Mouse (Mus musculus): ENCODE results near the gene Ttc41. TPM values are rescaled to one million over a fixed set of nuclear protein-coding genes. Genes with fewer than 3 reads are reported as not detected.

Ttc41 gene
- total RNA-seq, 1 experiment from 2014 or later: 2.4 TPM

DNA sequence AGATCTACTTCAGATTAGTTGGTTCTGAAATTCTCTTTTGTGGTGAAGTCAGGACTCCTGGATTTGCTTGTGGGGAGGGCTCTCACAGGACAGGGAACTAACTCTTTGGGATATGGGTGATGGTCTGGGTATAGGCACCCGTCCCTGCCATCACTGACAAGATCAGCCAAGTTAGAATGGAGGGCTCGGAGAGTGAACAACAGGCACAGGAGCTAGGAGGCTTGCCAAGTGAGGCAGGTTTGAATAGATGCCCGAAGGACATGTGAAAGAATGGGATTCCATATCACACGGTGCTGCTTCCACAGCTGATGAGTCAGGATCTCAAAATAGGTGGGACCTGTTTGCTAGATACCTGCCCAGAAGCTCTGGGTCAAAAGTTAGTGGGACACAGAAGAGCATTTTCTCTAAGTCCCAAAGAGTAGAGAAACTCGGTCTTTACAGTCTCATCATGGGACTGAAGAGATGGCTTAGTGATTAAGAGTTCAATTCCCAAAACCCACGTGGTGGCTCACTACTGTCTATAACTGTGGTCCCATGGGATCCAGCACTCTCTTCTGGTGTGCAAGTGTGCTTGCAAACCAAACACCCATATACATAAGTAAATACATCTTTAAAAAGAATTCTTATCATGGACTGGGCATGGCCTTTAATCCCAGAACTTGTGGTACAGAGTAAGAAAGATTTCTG, 50.3 kb downstream of the Ttc41 start:
- DNase-seq: no peak

DNA sequence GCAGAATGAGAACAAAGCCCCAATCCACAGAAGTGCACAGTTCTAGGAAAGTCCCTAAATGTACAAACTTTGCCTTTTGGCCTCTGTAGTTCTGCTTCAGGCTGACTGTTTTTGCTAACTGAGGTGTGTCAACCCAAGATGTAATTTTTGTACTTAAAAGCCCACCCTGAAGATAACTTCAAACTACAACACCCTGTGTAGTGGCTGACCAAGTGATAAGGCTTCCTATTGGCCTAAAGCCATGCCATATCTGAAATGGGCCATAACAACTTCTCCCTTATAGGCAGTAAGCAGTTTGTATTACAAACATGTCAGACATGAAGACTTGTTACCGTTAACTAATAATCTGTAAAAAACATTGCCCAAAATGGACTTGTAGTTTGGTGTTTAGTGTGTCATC, 52.1 kb downstream of the Ttc41 start:
- DNase-seq: no peak

DNA sequence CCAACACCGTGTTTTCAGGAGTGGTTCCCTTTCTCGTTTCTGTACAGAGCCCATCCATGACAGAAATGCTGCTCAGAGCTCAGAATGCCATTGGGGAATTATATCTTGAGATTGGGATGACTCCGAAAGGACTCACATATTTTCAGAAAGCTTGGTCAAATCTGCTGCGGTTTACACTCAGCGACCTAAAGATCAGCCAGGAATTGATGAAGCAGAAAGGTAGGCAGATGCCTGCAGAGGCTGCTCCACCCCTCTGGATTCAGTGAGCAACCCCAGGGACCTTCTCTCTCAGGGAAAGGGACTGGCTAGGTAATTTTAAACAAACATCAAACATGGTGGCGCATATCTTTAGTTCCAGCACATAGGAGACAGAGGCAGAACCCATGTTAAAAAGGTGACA, 52.6 kb downstream of the Ttc41 start:
- DNase-seq: no peak

GRCm38 (mm10) chr10:86761236-86761635, 55.6 kb downstream of the Ttc41 start:
- DNase-seq: no peak

GRCm38 (mm10) chr10:86761722-86762383, 56.2 kb downstream of the Ttc41 start:
- DNase-seq: no peak

- no peak for DNase-seq
Observed at GRCm38 (mm10) chr10:86762384-86762730, 56.7 kb downstream of the Ttc41 start.

DNA sequence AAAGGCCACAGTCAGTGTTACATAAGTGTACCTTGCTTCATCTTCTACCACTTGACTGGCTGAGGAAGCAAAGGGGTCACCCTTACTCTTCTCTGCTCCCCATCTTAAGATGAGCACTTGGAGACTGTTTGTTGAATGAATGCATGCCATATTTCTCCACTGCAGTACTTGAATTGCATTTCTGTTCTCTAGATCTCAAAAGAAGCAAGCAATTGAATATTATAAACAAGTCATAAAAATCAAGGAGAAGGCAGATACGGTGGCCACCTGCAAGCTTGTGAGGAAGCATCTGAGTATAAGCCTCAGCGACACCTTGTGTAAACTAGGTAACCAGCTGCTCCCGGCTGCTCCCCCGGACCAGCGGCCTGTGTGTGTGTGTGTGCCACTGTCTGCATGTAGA, 58.1 kb downstream of the Ttc41 start, which contains the start of gene Gm49358:
Gene Gm49358, plus strand, starts transcription at position 301 of the 400 bp plus-strand sequence.
- no peak for DNase-seq

DNA sequence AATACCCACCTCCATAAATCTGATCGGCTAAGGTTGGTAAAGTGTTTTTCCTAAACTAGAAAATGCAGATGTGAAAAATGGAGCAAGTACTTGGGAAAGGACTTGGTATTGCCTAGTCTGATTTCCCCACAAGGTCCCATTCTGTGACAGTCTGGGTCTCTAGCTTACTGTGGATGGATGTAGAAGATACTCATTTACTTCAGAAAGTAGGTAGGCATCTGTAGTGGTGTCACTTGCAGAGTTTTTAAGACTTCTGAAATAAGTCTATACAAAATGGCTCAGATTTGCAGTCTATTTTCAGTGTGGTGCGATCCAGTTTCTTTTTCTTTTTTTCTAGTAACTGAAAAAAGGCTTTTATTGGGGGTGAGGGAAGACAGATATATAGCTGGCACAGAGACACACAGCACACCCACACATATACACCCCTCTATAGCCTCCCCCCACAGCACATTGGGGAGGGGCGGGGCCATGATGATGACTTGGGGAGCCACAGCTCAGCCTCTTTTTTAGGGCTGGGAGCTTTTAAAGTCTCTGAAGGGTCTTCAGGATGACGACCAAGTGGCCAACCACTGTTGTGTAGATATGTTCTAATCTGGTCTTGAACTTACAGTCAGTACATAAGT, 59.8 kb downstream of the Ttc41 start:
- no peak for DNase-seq

DNA sequence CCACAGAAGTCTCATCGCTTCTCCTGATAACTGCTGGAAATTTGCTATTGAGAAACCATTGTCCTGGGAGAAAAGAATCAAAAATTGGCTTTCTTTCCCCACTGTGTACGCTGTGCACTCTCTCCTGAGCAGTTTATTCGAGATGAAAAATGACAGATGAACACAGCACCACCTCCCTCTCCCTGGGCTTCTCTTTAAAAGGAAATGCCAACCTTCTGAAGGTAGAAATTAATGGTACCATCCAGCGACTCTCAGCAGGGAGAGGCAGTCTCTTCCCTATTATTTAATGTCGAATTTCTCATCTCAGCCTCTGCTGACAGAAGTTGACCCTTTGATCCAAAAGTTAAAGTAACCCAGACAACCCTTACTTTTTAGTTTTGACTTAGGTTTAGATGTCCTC, 63.6 kb downstream of the Ttc41 start:
- no peak for DNase-seq

GRCm38 (mm10) chr10:86769797-86770196, 64.2 kb downstream of the Ttc41 start:
- DNase-seq: no peak

DNA sequence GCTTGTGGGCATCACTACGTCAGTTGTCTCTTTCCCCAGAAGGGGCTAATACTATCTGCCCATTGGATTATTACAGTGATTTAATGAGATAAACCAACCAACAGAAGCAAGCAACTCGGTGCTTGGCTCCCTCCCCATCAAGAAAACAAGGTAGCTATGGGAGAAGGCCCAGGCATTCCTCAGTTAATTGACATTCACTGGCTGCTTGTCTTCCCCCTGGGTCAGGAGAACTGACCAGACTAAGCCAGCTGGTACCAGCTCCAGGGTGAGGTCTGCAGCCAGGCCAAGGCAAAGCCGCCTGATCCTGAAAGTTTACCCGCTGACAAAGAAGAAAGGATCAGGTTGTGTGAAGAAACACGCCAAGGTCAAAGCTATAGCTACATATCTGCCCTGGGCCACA, 66.1 kb downstream of the Ttc41 start:
- peak; percentile 22 for DNase-seq

DNA sequence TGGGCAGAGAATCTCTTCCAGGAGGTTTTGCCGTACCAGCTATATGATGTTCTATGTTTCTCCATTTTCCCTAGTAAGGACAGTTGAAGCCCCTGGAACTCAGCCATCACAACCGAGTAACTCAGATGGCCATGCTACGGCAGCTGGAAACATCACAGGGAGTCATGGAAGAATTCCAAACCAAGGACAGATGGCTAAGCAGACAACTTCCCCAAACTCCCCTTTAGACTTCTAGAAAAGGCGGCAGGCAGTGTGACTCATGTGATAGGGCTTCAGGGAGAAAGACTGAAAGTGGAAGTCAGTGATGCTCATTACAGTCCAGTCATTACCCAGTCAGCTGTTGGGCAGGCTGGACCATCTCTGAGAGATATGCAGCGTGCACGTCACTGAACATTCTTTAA, 66.6 kb downstream of the Ttc41 start:
- DNase-seq: peak; percentile 49

DNA sequence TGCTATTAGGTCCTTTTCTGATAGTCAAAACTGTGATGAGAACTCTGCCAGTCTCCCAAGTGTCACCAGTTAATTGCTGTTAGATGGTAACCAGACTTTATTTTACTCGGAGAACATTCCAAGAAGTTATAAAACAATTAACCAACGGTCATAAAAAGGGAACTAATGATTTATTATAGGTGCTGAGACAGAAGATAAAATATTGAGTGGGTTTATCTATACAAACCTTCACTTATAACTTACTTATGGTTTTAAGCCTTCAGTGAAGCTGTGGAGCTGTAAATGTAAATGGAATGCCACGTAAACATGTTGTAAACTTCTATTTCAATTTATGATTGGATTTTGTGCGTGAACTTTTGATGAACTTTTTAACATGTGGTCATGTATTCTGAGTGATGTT, 67.7 kb downstream of the Ttc41 start:
- no peak for DNase-seq

- peak; percentile 22 for DNase-seq
Observed at GRCm38 (mm10) chr10:86776281-86776680, 70.7 kb downstream of the Ttc41 start.

GRCm38 (mm10) chr10:86777614-86778319, 72.2 kb downstream of the Ttc41 start:
- no peak for DNase-seq

- peak; percentile 99 for DNase-seq
Observed at GRCm38 (mm10) chr10:86778398-86779116, 72.9 kb downstream of the Ttc41 start, which contains the start of gene Nt5dc3. Nt5dc3 (plus strand) TSS chr10:86779005.

DNA sequence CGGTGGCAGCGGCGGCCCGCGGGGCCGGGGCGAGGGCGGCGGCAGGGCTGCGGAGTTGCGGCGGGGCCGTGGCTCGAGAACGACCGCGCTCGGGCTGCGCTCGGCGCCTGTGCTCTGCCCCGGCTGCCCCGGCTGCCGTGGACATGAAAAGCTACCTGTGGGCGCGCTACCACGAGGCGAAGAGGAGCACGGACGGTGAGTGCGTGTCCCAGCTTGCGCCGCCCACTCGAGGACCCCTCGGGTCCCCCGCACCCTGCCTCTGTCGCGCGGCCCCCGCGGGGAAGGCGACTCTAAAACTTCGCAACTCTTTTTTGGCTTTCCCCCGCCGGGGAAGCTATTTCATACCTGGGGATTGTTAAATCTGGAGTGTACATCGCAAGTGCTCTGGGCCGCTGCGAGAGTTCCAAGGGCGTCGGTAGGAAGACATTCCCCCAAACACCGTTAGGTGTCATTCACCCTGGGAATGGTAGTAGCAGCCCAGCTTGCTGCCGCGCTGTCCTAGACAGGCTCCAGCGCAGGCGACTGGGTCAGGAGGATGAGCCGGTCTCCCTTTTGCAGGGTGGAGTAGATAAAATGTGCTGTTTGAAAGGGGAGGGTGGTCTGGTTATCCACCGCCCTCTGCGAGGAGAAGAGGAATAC, 73.6 kb downstream of the Ttc41 start:
- DNase-seq: peak; percentile 63

GRCm38 (mm10) chr10:86779816-86780500, 74.3 kb downstream of the Ttc41 start:
- DNase-seq: no peak

GRCm38 (mm10) chr10:86781641-86782040, 76.0 kb downstream of the Ttc41 start:
- DNase-seq: no peak

DNA sequence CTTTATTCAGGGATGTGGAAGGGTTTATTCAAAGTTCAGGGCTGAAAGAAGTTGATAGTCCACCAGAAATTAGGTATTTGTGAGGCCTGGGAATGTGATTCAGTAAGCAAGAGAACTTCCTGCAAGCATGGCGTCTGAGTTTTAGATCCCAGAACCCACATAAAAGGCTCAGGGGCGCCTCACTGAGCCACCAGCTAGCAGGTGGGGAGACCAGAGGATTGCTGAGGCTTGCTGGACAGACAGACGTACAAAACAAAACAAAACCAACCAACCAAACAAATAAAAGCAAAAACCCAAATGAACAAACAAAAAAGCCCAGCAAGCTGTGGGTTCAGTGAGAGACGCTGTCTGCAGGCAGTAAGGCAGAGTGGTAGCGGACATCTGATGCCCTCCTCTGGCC, 77.0 kb downstream of the Ttc41 start:
- no peak for DNase-seq

DNA sequence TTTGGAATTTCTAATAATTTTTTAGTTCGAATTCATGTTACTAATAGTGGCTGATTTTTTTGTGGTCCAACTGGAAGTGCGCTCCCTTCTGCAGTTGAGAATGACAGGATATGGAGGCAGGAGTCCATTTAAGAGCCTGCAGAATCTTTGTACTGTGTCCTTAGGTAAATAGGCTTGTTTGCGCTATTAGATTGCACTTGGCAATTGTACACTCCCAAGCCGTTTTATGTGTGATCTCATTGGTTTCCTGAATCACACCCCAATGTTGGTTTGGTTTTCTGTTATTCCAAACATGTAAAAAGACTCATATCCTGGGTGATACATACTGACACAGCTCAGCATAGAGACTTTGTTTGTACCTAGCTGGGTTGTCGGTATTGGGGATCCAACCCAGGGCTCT, 78.0 kb downstream of the Ttc41 start:
- DNase-seq: no peak

Measured in adrenal gland, postnatal 14 days (tissue).